Mouse (Mus musculus) midbrain, embryonic 11.5 days (tissue): ENCODE results near the gene Dot1l. TPM values are rescaled to one million over a fixed set of nuclear protein-coding genes. Genes with fewer than 3 reads are reported as not detected.
A peak's percentile ranks its signal among the peaks of the same experiment; 100 is the strongest.

ENCODE experiments used
- ATAC-seq: fragments of 200-750 bp; cut with Nextera tagmentation; 2 replicates; pipeline ENCODE4 v1.8.0; 2017; ENCODE audit warnings: moderate TSS enrichment, moderate library complexity; ENCODE audit not compliant: low FRiP score
- DNase-seq: peaks from one replicate; pipeline ENCODE4 v3.0.0; 2015; ENCODE audit warnings: low spot score; ENCODE audit errors: missing footprints
- H3K27ac ChIP-seq: fragments of 300-500 bp; sonication (generic); 2 replicates; pipeline ENCODE4 v1.5.1; 2014; ENCODE audit warnings: low read depth, low read length
- H3K27me3 ChIP-seq: fragments of 300-500 bp; sonication (generic); 2 replicates; pipeline ENCODE4 v1.6.1; 2014; ENCODE audit warnings: mild to moderate bottlenecking, low read length, moderate library complexity, mixed read lengths; ENCODE audit not compliant: control insufficient read depth, insufficient read depth
- H3K36me3 ChIP-seq: fragments of 300-500 bp; sonication (generic); 2 replicates; pipeline ENCODE4 v1.6.1; 2014; ENCODE audit warnings: mild to moderate bottlenecking, low read length, moderate library complexity, mixed read lengths; ENCODE audit not compliant: control insufficient read depth, insufficient read depth
- H3K4me1 ChIP-seq: fragments of 300-500 bp; sonication (generic); 2 replicates; pipeline ENCODE4 v1.6.1; 2014; ENCODE audit warnings: low read length; ENCODE audit not compliant: control insufficient read depth, insufficient read depth
- H3K4me2 ChIP-seq: fragments of 300-500 bp; sonication (generic); 2 replicates; pipeline ENCODE4 v1.6.1; 2014; ENCODE audit warnings: mild to moderate bottlenecking, moderate library complexity
- H3K4me3 ChIP-seq: fragments of 300-500 bp; sonication (generic); 2 replicates; pipeline ENCODE4 v1.5.1; 2014; ENCODE audit warnings: low read depth, low read length
- H3K9ac ChIP-seq: fragments of 300-500 bp; sonication (generic); 2 replicates; pipeline ENCODE4 v1.6.1; 2014; ENCODE audit warnings: low read length
- H3K9me3 ChIP-seq: fragments of 300-500 bp; sonication (generic); 2 replicates; pipeline ENCODE4 v1.6.1; 2016; ENCODE audit warnings: low read length; ENCODE audit not compliant: control insufficient read depth
- WGBS: fragments of 180-500 bp; shearing (Covaris S2); extraction: QIAGEN DNeasy Blood & Tissue Kit; methylation state at CpG from one replicate; pipeline ENCODE4 v1.1.7; 2014; 5-methylcytosine and 5-hydroxymethylcytosine counted together
- polyA plus RNA-seq: library from polyadenylated mRNA; unstranded; fragments of >200 nt; fragmentation: Nextera tagmentation; extraction: Ambion mirVana; gene quantifications from 2 replicates; pipeline ENCODE4 v1.2.1, GENCODE M21; 2014

Gene Dot1l
- polyA plus RNA-seq, 1 experiment from 2014 or later = 18.8 TPM

DNA sequence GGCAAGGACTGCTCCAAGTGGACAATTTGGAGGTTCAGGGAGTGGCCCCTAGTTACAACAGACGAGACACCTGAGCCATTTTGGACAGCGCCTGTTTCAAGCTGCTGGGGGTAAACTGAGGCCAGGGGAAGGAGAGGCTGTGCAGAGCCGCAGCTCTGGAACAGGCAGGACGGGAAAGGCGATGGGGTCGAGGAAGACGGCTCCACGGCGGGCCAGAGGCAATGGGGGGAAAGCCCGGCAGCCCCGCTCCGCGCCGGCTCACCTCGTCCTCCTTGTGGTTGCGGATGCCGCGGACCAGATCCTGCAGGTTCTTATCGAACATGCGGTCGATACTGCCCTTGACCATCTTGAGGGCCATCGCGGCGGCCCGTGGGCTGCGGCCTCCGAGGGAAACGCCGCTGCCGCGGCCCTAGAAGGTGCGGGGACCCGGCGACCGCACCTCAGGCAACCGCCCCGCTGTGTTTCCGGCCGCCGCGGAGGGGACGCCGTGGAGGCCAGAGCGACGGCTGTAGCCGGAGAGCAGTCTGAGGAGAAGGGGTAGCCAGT lies 13.3 kb upstream of the Dot1l start:
- DNase-seq (no peak), ATAC-seq (no peak)
- Histone ChIP-seq H3K9ac (peak overlapping the region; percentile 92), H3K27ac (no peak overlapping the region; the same call in 1 of the 2 replicates), H3K9me3 (no peaks in the 10 kb centered on the region), H3K4me2 (peak overlapping the region; percentile 70), H3K4me3 (peak overlapping the region; percentile 87), H3K4me1 (peaks cover 17% of the 10 kb centered on the region), H3K27me3 (no peaks in the 10 kb centered on the region), H3K36me3 (no peaks in the 10 kb centered on the region)
- whole genome bisulfite sequencing = under 1% methylated on average over 46 of the region's 46 CpGs

DNA sequence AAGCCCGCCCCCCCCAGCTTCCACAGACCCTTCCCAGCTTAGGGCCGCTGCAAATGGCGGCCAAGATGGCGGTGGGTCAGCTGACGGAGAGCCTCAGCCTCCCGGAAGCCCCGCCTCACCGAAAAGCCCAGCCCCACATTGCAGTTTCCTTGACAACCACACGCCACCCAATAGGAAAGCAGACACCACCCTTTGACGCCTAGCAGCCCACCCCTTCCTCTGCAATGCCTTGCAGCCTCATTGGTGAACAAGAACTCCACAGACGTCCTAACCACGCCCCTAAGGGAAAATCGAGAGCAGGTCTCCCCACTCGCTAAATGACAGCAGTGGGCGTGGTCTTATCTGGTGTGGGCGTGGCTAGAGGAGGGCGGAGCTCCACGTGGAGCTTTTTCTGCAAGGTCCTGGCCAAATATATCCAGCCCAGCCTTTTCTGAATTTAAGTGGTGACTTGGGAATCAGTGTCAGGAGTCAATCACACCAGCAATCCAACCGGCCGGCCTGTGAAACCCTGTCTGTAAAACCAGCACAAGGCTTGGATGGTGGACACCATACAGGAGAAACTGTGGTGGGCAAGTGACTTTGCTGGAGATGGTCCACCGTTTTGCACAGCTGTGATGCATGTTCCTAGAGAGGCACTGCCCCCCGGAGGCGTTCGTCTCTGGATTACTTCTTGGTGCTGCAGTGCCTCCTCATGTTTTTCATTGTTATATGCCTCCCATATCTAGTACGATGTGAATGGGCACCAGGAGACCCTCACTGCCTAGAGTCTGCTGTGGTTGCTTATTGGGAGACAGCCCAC lies 12.6 kb upstream of the Dot1l start, which contains the start of gene Ap3d1:
Gene Ap3d1 (minus strand): TSS at position 85 of the 799 bp plus-strand sequence.
- Histone ChIP-seq H3K9ac (peak within 1 kb of the TSS; percentile 92), H3K36me3 (no peaks in the 10 kb centered on the region), H3K9me3 (no peaks in the 10 kb centered on the region), H3K4me1 (peaks cover 17% of the 10 kb centered on the region), H3K4me3 (peak within 1 kb of the TSS; percentile 87), H3K27ac (no peak within 1 kb of the TSS; the same call in 1 of the 2 replicates), H3K27me3 (no peaks in the 10 kb centered on the region), H3K4me2 (peak within 1 kb of the TSS; percentile 70)
- DNase-seq (peak; percentile 100), ATAC-seq (peak; percentile 99)
- 4% methylated on average over 25 of the region's 25 CpGs for WGBS

DNA sequence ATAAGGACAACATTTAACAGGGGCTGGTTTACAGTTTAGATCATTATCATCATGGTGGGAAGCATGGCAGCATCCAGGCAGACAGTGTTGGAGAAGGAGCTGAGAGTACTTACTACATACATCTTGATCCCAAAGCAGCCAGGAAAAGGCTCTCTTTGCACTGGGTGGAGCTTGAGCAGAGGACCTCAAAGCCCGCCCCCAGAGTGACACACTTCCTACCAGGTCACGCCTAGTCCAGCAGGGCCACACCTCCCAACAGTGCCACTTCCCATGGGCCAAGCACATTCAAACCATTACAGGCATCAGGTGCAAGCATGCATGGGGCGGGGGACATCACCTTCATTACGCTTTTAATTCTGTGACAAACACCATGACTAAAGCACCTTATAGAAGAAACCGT lies 10.7 kb upstream of the Dot1l start:
- H3K9me3 ChIP-seq = no peaks in the 10 kb centered on the region
- no peaks in the 10 kb centered on the region for H3K36me3 ChIP-seq
- no peak overlapping the region for H3K27ac ChIP-seq
- H3K9ac ChIP-seq = no peak overlapping the region
- peaks cover 17% of the 10 kb centered on the region for H3K4me1 ChIP-seq
- no peak overlapping the region for H3K4me2 ChIP-seq
- ATAC-seq = no peak
- WGBS = 43% methylated on average over 5 of the region's 5 CpGs
- H3K27me3 ChIP-seq = no peaks in the 10 kb centered on the region
- DNase-seq = no peak
- no peak overlapping the region for H3K4me3 ChIP-seq

DNA sequence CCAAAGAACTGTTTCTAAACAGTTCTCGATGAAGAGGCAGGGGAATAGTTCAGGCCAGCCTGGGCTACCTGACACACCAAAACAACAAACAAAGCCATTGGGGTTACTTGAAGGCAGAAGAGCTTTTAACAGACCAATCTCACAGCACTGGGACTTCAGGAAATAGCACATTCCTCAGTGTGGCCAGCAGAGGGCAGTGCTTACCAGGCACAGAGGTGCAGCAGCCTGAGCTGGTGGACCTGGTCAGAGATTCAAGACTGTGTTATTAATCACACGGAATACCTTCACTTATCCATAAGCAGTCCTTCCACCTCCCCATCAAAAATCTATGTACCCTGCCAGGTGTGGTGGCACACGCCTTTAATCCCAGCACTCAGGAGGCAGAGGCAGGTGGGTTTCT lies 7.6 kb upstream of the Dot1l start:
- 20% methylated on average over 3 of the region's 3 CpGs for WGBS
- ATAC-seq = no peak
- DNase-seq = peak; percentile 94
- H3K4me3 ChIP-seq = no peak overlapping the region
- H3K4me1 ChIP-seq = peaks cover 12% of the 10 kb centered on the region; the same call in 1 of the 2 replicates
- H3K27ac ChIP-seq = no peak overlapping the region
- no peaks in the 10 kb centered on the region for H3K27me3 ChIP-seq
- H3K36me3 ChIP-seq = no peaks in the 10 kb centered on the region
- no peak overlapping the region for H3K9ac ChIP-seq
- H3K9me3 ChIP-seq = no peaks in the 10 kb centered on the region
- H3K4me2 ChIP-seq = no peak overlapping the region

DNA sequence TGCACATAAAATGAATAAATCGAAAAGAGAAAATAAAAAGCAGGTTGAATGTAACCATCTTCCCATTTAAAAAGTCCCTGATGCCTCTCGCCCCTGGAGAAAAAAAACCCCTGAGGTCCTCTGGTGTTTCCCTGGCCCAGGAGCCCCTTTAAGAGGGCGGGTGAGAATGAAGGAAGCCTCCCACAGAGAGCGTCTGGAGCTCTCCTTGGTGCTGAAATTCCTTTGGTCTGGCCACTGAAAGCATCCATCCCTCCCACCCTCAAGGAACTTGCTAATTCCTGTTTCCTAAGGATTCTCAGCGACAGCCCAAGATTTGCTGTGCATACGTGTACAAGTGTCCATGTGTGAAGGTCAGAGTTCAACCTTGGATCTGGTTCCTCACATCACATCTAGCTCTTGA lies 6.4 kb upstream of the Dot1l start:
- DNase-seq (peak; percentile 92), ATAC-seq (no peak)
- Histone ChIP-seq H3K27me3 (no peaks in the 10 kb centered on the region), H3K4me1 (peaks cover 9% of the 10 kb centered on the region; the same call in 1 of the 2 replicates), H3K9me3 (no peaks in the 10 kb centered on the region), H3K4me3 (no peak overlapping the region), H3K4me2 (no peak overlapping the region), H3K27ac (no peak overlapping the region), H3K9ac (no peak overlapping the region), H3K36me3 (no peaks in the 10 kb centered on the region)
- 15% methylated on average over 6 of the region's 6 CpGs for WGBS

DNA sequence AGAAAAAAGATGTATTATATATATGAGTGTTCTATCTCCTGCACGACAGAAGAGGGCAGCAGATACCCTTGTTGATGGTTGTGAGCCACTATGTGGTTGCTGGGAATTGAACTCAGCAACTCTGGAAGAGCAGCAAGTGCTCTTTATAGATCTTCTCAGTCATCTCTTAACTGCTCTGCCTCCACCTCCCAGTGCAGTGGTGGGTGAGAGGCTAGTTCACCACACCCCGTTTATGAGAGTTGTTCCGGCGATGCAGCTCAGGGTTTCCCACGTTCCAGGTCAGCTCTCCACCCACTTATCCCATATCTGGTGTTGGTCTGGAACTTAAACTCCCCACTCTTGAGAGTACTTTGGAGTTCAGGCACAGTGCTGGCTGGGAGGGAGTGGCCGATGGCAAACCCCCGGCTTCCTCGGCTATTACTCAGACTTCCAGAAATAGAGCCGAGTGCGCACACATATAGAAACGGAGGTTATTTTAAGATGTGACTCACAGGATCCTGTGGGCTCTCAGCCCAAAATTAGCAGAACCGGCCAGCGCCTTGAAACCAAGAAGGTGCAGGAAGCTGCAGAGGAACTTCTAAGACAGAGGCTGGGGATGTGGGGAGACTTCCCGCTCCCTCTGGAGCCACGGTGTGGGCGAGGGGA lies 3.7 kb upstream of the Dot1l start:
- Histone ChIP-seq H3K27ac (no peak overlapping the region), H3K4me1 (peaks cover 15% of the 10 kb centered on the region), H3K4me3 (no peak overlapping the region; the same call in 1 of the 2 replicates), H3K9me3 (no peaks in the 10 kb centered on the region), H3K4me2 (peak overlapping the region; percentile 40), H3K36me3 (no peaks in the 10 kb centered on the region), H3K9ac (peak overlapping the region; percentile 27; the same call in 1 of the 2 replicates), H3K27me3 (no peaks in the 10 kb centered on the region)
- ATAC-seq (no peak), DNase-seq (peak; percentile 86)
- 16% methylated on average over 16 of the region's 16 CpGs for WGBS

DNA sequence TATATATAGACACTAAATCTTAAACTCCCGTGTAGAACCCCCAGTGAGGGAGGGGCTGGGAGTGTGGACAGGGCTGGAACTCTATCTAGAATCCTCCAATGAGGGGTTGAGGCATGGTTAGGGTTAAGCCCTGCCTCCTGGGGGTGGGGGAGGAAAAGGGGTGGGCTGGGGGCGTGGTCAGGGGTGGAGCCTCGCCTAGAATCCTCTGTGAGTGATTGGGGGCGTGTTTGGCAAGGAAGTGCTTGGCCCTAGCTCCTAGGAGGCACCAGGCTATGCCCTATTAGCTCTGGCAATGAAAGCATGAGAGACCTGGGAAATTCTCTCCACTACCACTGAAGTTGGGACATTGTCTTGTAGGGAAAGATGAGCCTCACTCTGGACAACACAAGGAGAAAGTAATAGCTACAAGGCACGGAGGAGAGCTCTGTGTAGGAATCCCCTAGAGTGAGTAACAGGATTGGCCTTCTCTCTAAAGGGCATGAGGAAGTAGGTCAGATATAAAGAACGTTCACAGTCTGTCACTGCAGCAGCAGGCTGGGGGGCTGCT lies 2.9 kb upstream of the Dot1l start:
- peaks cover 23% of the 10 kb centered on the region for H3K4me1 ChIP-seq
- no peak overlapping the region for H3K27ac ChIP-seq
- DNase-seq (peak; percentile 98), ATAC-seq (peak; percentile 68)
- no peak overlapping the region; the same call in 1 of the 2 replicates for H3K9ac ChIP-seq
- H3K4me2 ChIP-seq = peak overlapping the region; percentile 40
- no peaks in the 10 kb centered on the region for H3K9me3 ChIP-seq
- whole genome bisulfite sequencing = 2% methylated on average over 6 of the region's 6 CpGs
- H3K36me3 ChIP-seq = no peaks in the 10 kb centered on the region
- no peaks in the 10 kb centered on the region for H3K27me3 ChIP-seq
- H3K4me3 ChIP-seq = no peak overlapping the region; the same call in 1 of the 2 replicates

DNA sequence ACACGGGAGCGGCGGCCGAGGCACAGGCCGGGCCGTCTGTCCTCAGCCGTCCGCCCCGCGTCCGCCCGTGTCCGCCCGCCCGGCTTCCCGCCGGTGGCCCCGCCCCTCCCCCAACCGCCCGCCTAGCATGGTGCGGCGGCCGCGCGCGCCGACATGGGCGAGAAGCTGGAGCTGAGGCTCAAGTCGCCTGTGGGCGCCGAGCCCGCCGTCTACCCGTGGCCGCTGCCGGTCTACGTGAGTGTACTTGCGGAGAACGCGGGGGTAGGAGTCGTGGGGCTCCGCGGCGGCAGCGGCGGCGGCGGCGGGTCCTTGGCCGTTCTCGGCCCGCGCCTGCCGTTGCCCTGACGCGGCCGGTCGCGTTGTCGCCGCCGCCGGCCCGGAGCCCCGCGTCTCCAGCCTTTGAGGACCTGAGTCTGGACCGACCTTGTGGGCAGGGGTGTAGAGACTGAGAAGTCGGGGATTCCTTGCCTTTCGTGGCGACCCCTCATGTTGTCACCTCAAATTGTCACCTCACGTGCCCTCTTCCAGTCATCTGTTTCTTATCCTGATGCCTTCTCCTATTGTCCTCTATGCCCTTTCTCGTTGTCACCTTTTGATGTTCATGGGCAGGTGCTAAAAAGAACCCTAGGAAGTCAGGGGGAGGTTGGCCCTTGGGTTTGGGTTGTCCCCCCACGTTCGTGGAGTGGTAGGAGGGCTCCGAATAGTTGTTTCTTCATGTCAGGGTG lies 447 bp downstream of the Dot1l start:
- peak overlapping the region; percentile 74 for H3K27ac ChIP-seq
- ATAC-seq (no peak), DNase-seq (peak; percentile 92)
- peak overlapping the region; percentile 90 for H3K4me2 ChIP-seq
- peaks cover 30% of the 10 kb centered on the region for H3K4me1 ChIP-seq
- no peaks in the 10 kb centered on the region for H3K27me3 ChIP-seq
- peak overlapping the region; percentile 98 for H3K9ac ChIP-seq
- peak overlapping the region; percentile 99 for H3K4me3 ChIP-seq
- no peaks in the 10 kb centered on the region for H3K9me3 ChIP-seq
- H3K36me3 ChIP-seq = no peaks in the 10 kb centered on the region
- under 1% methylated on average over 71 of the region's 75 CpGs for WGBS
